Mouse (Mus musculus) ES-Bruce4 (cell line): ENCODE measurements around the gene Zfp292. TPM values are rescaled to one million over a fixed set of nuclear protein-coding genes. Genes with fewer than 3 reads are reported as not detected.

Source experiments
- H3K27ac ChIP-seq: 2 replicates; pipeline ENCODE4 v1.5.1; 2012; ENCODE audit warnings: low read length, inconsistent platforms; ENCODE audit not compliant: insufficient read depth
- H3K27me3 ChIP-seq: 2 replicates; pipeline ENCODE4 v1.6.1; 2012; ENCODE audit warnings: mild to moderate bottlenecking, low read length, inconsistent platforms; ENCODE audit not compliant: control insufficient read depth, poor library complexity, insufficient read depth, severe bottlenecking
- H3K36me3 ChIP-seq: 2 replicates; pipeline ENCODE4 v1.6.1; 2012; ENCODE audit warnings: inconsistent platforms, mild to moderate bottlenecking, low read length, moderate library complexity; ENCODE audit not compliant: control insufficient read depth, poor library complexity, insufficient read depth, severe bottlenecking
- H3K4me1 ChIP-seq: one replicate; pipeline ENCODE4 v1.8.1; 2011; ENCODE audit warnings: low read length; ENCODE audit not compliant: control insufficient read depth, insufficient read depth
- H3K4me3 ChIP-seq: 2 replicates; pipeline ENCODE4 v1.5.1; 2011; ENCODE audit warnings: low read depth, mild to moderate bottlenecking, low read length
- H3K9ac ChIP-seq: 2 replicates; pipeline ENCODE4 v1.6.1; 2012; ENCODE audit warnings: low read depth, mild to moderate bottlenecking, inconsistent platforms; ENCODE audit not compliant: poor library complexity, severe bottlenecking
- H3K9me3 ChIP-seq: replicated peaks from 2 replicates; pipeline ENCODE4 v1.6.1; 2012; ENCODE audit warnings: mild to moderate bottlenecking, low read length, inconsistent platforms; ENCODE audit not compliant: control insufficient read depth, poor library complexity, insufficient read depth, severe bottlenecking
- CTCF ChIP-seq: IDR thresholded peaks from one replicate; pipeline ENCODE4 v1.8.1; 2011; ENCODE audit warnings: low read depth, low read length
- EP300 ChIP-seq: IDR thresholded peaks from 2 replicates; pipeline ENCODE4 v1.6.1; 2011; ENCODE audit warnings: low read depth, low read length; ENCODE audit not compliant: insufficient read depth
- POLR2A ChIP-seq: IDR thresholded peaks from one replicate; pipeline ENCODE4 v1.8.1; 2011; ENCODE audit warnings: low read length; ENCODE audit not compliant: insufficient read depth
- polyA plus RNA-seq: library from polyadenylated mRNA; stranded (reverse); fragments of >200 nt; gene quantifications from 2 replicates; pipeline ENCODE4 v1.2.4, GENCODE M21; 2011; ENCODE audit warnings: low read depth; ENCODE audit not compliant: missing spikeins, insufficient read depth, insufficient read length

Zfp292 gene
- polyA plus RNA-seq, 1 experiment, result 36.9 TPM

DNA sequence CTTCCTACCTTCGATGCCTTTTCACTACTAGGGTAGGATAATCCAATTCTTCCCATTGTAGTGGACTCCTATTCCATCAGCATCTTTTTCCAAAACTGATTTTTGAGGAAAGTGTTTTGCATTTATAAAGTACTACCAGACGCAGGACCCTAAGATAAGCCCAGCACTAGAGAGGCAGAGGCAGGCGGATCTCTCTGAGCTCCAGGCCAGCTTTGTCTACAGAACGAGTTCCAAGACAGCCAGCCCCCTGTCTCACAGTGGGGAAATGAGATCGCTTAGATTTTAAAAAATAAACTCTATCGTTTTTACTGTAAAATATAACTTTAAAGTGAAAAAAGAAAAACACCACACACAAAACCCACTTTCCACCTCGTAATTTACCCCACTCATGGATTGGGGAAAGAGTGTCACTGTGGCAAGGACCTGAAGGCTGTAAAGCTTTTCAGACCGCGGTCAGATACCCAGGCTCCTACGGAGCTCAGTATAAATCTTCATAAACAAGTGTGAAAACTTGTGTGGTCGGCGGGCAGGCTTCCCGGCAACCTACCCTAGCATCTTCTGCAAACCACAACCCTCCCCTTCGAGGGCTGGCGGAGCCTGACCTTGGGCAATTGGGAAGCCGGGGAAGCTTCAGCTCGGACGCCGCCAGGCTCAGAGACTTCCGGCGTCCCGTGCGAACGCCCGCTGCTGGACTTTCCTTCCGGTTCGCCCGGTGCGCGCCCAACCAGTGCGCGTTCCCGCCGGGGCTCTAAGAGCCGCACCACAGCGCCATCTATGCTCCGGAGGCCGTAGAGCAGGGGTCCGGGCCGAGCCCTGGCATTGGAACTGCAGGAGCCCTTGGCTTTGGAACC lies 104.9 kb downstream of the Zfp292 start, which contains the start of gene Smim8:
Gene Smim8 (minus strand): TSS at position 747 of the 851 bp plus-strand sequence.
- Histone ChIP-seq H3K4me1 (peaks cover 1% of the 10 kb centered on the region), H3K9ac (peak within 1 kb of the TSS; percentile 52), H3K36me3 (no peaks in the 10 kb centered on the region), H3K27me3 (no peaks in the 10 kb centered on the region), H3K9me3 (no peaks in the 10 kb centered on the region), H3K27ac (peak within 1 kb of the TSS; percentile 51; the same call in 1 of the 2 replicates), H3K4me3 (peak within 1 kb of the TSS; percentile 88)
- TF ChIP-seq EP300 (0 out of 2 replicates have a peak, but pooled peaks have one; percentile 24), CTCF (peak; percentile 72), POLR2A (peak; percentile 46)

DNA sequence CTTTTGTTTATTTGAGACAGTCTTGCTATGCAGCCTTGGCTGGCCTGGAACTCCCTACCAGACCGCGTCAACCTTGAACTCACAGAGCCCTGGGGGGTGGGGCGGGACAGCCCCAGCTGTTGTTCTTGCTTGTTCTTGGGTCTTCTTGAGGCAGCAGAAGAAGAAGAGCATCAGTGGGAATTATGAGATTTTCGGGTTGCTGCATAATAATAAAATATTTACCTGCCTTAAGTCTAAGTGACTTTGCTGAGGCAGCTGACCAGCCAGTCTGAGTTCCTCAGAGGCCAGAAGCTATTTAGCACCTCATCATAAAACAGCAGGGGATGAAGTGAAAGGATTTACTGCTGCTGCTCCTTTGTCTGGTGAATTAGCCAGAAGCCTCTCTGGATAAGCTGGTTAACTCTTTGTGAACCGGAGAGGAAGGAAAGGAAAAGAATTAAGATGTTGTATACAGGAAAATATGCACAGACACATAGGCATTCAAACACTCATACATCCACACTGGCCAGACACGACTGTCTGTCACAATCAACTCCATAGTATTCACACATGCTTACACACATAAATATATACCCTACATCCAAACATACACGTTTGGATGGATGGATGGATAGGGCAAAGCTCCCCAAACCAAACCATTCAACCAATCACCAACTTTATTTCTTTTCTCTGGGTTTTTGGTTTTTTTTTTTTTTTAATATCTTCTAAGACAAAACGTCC lies 110.9 kb downstream of the Zfp292 start:
- H3K36me3 ChIP-seq, result no peaks in the 10 kb centered on the region
- H3K9me3 ChIP-seq, result no peaks in the 10 kb centered on the region
- H3K4me3 ChIP-seq, result no peak overlapping the region
- H3K27ac ChIP-seq, result no peak overlapping the region
- peaks cover 1% of the 10 kb centered on the region for H3K4me1 ChIP-seq
- TF ChIP-seq CTCF (no peak), POLR2A (no peak), EP300 (no peak)
- no peak overlapping the region for H3K9ac ChIP-seq
- no peaks in the 10 kb centered on the region for H3K27me3 ChIP-seq

DNA sequence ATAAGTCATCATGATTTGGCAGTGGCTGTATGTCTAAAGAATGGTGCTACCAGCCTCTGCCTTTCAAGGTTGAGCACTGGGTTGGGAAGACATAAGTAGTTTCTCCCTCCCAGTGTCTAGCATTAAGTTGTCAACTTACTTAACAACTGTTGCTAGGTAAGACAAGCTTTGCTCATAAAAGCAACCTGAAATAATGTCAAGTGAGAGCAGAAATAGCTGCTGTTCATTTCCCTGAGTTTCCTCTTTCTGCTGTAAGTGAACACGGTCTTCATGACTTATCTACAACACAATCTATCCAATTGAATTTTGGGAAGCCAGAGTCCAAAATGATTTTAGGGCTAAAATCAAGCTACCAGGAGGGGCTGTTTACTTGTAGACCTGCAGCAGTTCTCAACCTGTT lies 126.6 kb downstream of the Zfp292 start, which contains the start of gene Gm136:
Gene Gm136 (minus strand): TSS at position 101 of the 400 bp plus-strand sequence.
- H3K9ac ChIP-seq, result no peak within 1 kb of the TSS
- TF ChIP-seq EP300 (no peak), CTCF (no peak), POLR2A (no peak)
- H3K36me3 ChIP-seq, result no peaks in the 10 kb centered on the region
- H3K4me1 ChIP-seq, result no peaks in the 10 kb centered on the region
- no peaks in the 10 kb centered on the region; the same call in 1 of the 2 replicates for H3K27me3 ChIP-seq
- no peak within 1 kb of the TSS for H3K27ac ChIP-seq
- H3K4me3 ChIP-seq, result no peak within 1 kb of the TSS
- no peaks in the 10 kb centered on the region for H3K9me3 ChIP-seq

Other genes starting within 250 kb of the Zfp292 start
- gene Slc35a1, start 195.5 kb downstream of the Zfp292 start, polyA plus RNA-seq, result 20.4 and 23.0 TPM in 2 replicates
- 1.4 TPM in 1 of 2 replicates, not detected in the other for gene Cfap206, start 152.8 kb downstream of the Zfp292 start, polyA plus RNA-seq
- gene Gm136, start 126.7 kb downstream of the Zfp292 start, polyA plus RNA-seq, result not detected in 2 replicates
- gene Smim8, start 104.5 kb downstream of the Zfp292 start, polyA plus RNA-seq, result 27.5 and 27.8 TPM in 2 replicates
- not detected in 2 replicates for gene Cga, start 10.8 kb upstream of the Zfp292 start, polyA plus RNA-seq